In genomic region chr11:90637440-90638311, GRCm38 (mm10) we compare ENCODE assay signal across 8 mouse cellular contexts. TPM values are rescaled to one million over a fixed set of nuclear protein-coding genes. Genes with fewer than 3 reads are reported as not detected.
DNase-seq lines count a peak whose midpoint lies in the region; ATAC-seq and TF ChIP-seq lines count a peak whose summit lies in the region.

TSS of gene Stxbp4 (minus strand) at chr11:90638084.
TSS of gene Cox11 (plus strand) at chr11:90638173.

- peaks cover 17% of the 10 kb centered on the region for H3K36me3 ChIP-seq in hindbrain, embryonic 13.5 days

- CTCF ChIA-PET in Patski (lab: Charles Lee), result no interaction called here

- peak within 1 kb of the TSS; percentile 99 for H3K9ac ChIP-seq in hindbrain, embryonic 13.5 days

- peak; percentile 64 for TF ChIP-seq CTCF in Patski (IDR thresholded peaks at IDR 0.05)

- H3K27me3 ChIP-seq in Patski, result no peaks in the 10 kb centered on the region
- no peaks in the 10 kb centered on the region for H3K27me3 ChIP-seq in hindbrain, embryonic 13.5 days

- H3K4me3 ChIP-seq in hindbrain, embryonic 13.5 days, result peak within 1 kb of the TSS; percentile 98

- peak within 1 kb of the TSS; percentile 70 for H3K4me2 ChIP-seq in hindbrain, embryonic 13.5 days

- in situ Hi-C loops in Patski (cut with MboI; ENCODE audit: low pct_unique_long_range_greater_than_20kb), result no loop called here

- DNase-seq in Patski (ENCODE audit: low read depth, low spot score), result peak; percentile 85
- DNase-seq in cerebellum, postnatal 14 days, result peak; percentile 96 to 97
- peak; percentile 92 for DNase-seq in frontal cortex, postnatal 14 days (ENCODE audit: low spot score in 2 of 2)
- DNase-seq in layer of hippocampus, postnatal 25 days (ENCODE audit: extremely low spot score in 1 of 2, low spot score in 1 of 2), result peak; percentile 90
- peak; percentile 93 for DNase-seq in lung, postnatal 25 days (ENCODE audit: low spot score)
- peak; percentile 97 for DNase-seq in retina, embryonic 14.5 days (ENCODE audit: low spot score)
- peak; percentile 95 for DNase-seq in thymus, postnatal 4 days

- WGBS in hindbrain, embryonic 13.5 days, result under 1% methylated on average over 48 of the region's 48 CpGs

- peaks cover 31% of the 10 kb centered on the region for H3K4me1 ChIP-seq in hindbrain, embryonic 13.5 days (replicated peaks)

- H3K27ac ChIP-seq in hindbrain, embryonic 13.5 days, result peak within 1 kb of the TSS; percentile 96

- POLR2A ChIA-PET in Patski (lab: Charles Lee), result interaction anchor here (1.6 kb wide), 1 partner anchor 16 kb away, joined by 3 read pairs; no protein-coding TSS in a partner anchor

- H3K9me3 ChIP-seq in hindbrain, embryonic 13.5 days, result no peaks in the 10 kb centered on the region

- ATAC-seq in Patski, result peak; percentile 96
- ATAC-seq in hindbrain, embryonic 13.5 days (ENCODE audit: low FRiP score), result peak; percentile 96

RNA-seq across cellular contexts. Expression of gene Stxbp4, which starts in this region (rescaled TPM):
- 21.3 TPM for polyA plus RNA-seq in Patski (2021)
- 23.5 and 25.7 TPM in 2 replicates for polyA plus RNA-seq in hindbrain, embryonic 13.5 days (2015; fragmentation: Nextera tagmentation; extraction: Ambion mirVana)
- 10 to 100 TPM; 11.1 to 11.8 TPM for total RNA-seq in layer of hippocampus, postnatal 25 days (2021)

RNA-seq across cellular contexts. Expression of gene Cox11, which starts in this region (rescaled TPM):
- 22.4 TPM for polyA plus RNA-seq in Patski (2021)
- 36.4 and 38.2 TPM in 2 replicates for polyA plus RNA-seq in hindbrain, embryonic 13.5 days (2015; fragmentation: Nextera tagmentation; extraction: Ambion mirVana)
- total RNA-seq in layer of hippocampus, postnatal 25 days (2021), result 10 to 100 TPM; 23.9 to 29.0 TPM

Comparison
In these comparisons a context has a peak if more than half of its experiments do, and no peak if none do; other contexts are left out.
1. Peak in every context shown above with its lines: DNase-seq, ATAC-seq, H3K4me3 ChIP-seq and H3K27ac ChIP-seq.